In the genomic region with DNA sequence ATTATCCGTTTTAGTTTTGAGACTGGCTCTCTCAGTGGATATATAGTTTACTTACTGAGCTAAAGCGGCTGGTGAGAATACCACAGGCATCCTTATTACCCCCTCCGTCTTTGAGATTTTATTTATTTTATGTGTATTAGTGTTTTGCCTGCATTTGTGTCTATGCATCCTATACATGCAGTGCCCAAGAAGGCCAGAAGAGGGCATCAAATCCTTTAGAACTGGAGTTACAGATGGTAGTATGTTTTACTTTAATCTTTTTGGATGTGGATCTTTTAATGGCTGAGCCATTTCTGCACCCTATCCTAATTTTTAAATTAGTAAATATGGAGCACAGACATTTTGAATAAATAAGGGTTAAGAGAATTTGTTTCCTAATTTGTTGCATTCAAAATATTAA, we compare ENCODE assay signal across 8 mouse cellular contexts.
A peak's percentile ranks its signal among the peaks of the same experiment; 100 is the strongest.
DNase-seq lines count a peak whose midpoint lies in the region; ATAC-seq and TF ChIP-seq lines count a peak whose summit lies in the region.

No protein-coding gene starts in this region.

- no peak overlapping the region for H3K9ac ChIP-seq in hindbrain, embryonic 12.5 days

- 21% methylated on average over 3 of the region's 3 CpGs for WGBS in hindbrain, embryonic 10.5 days
- 26% methylated on average over 3 of the region's 3 CpGs for WGBS in hindbrain, embryonic 12.5 days
- WGBS in thymus, adult 2 months, result 22% methylated on average over 3 of the region's 3 CpGs

- peak; percentile 65 for DNase-seq in hindbrain, embryonic 10.5 days (ENCODE audit: low spot score)
- DNase-seq in R1 (ENCODE audit: low read depth, low spot score), result peak; percentile 58
- peak; percentile 59 to 82 for DNase-seq in cerebellum, postnatal 25 days
- peak; percentile 65 for DNase-seq in gastrocnemius, postnatal 10 days
- peak; percentile 27 to 66 for DNase-seq in layer of hippocampus, postnatal 36 days
- peak; percentile 65 for DNase-seq in thymus, adult 2 months

- TF ChIP-seq CTCF in thymus, adult 2 months (IDR thresholded peaks at IDR 0.05; ENCODE audit: borderline replicate concordance, control insufficient read depth, extremely low read depth, insufficient read depth, low read length, poor library complexity), result no peak

- H3K4me2 ChIP-seq in hindbrain, embryonic 12.5 days (replicated peaks), result no peak overlapping the region

- H3K27me3 ChIP-seq in hindbrain, embryonic 10.5 days (ENCODE audit: insufficient read depth, poor library complexity, severe bottlenecking), result no peaks in the 10 kb centered on the region
- no peaks in the 10 kb centered on the region for H3K27me3 ChIP-seq in hindbrain, embryonic 12.5 days
- no peaks in the 10 kb centered on the region for H3K27me3 ChIP-seq in thymus, adult 2 months (ENCODE audit: control insufficient read depth, insufficient read depth, low read length)

- ATAC-seq in hindbrain, embryonic 12.5 days (ENCODE audit: low FRiP score), result no peak
- ATAC-seq in megakaryocyte-erythroid progenitor cell, adult 5-6 weeks (replicated peaks; ENCODE audit: low FRiP score, low TSS enrichment, poor library complexity, severe bottlenecking), result peak; percentile 71; the same call in 1 of the 2 replicates

- H3K36me3 ChIP-seq in hindbrain, embryonic 10.5 days, result no peaks in the 10 kb centered on the region
- no peaks in the 10 kb centered on the region for H3K36me3 ChIP-seq in hindbrain, embryonic 12.5 days
- no peaks in the 10 kb centered on the region for H3K36me3 ChIP-seq in thymus, adult 2 months (ENCODE audit: control insufficient read depth, insufficient read depth, low read length)

- TF ChIP-seq POLR2A in thymus, adult 2 months (IDR thresholded peaks at IDR 0.05; ENCODE audit: control insufficient read depth, extremely low read depth, insufficient read depth, low read length, poor library complexity), result no peak

- H3K9me3 ChIP-seq in hindbrain, embryonic 10.5 days, result no peaks in the 10 kb centered on the region
- H3K9me3 ChIP-seq in hindbrain, embryonic 12.5 days (replicated peaks), result no peaks in the 10 kb centered on the region

- H3K4me1 ChIP-seq in hindbrain, embryonic 10.5 days (replicated peaks), result no peaks in the 10 kb centered on the region
- no peaks in the 10 kb centered on the region for H3K4me1 ChIP-seq in hindbrain, embryonic 12.5 days
- H3K4me1 ChIP-seq in thymus, adult 2 months (replicated peaks; ENCODE audit: control insufficient read depth, insufficient read depth, low read length), result no peaks in the 10 kb centered on the region

- no peak overlapping the region for H3K4me3 ChIP-seq in hindbrain, embryonic 10.5 days
- no peak overlapping the region for H3K4me3 ChIP-seq in hindbrain, embryonic 12.5 days
- H3K4me3 ChIP-seq in thymus, adult 2 months (ENCODE audit: control insufficient read depth, insufficient read depth, low read length), result no peak overlapping the region

- H3K27ac ChIP-seq in hindbrain, embryonic 10.5 days, result no peak overlapping the region
- no peak overlapping the region for H3K27ac ChIP-seq in hindbrain, embryonic 12.5 days
- H3K27ac ChIP-seq in thymus, adult 2 months (ENCODE audit: control insufficient read depth, insufficient read depth, low read length), result no peak overlapping the region
